Mouse (Mus musculus) neural tube, embryonic 12.5 days (tissue): ENCODE data around the gene Psmd2. TPM values are rescaled to one million over a fixed set of nuclear protein-coding genes. Genes with fewer than 3 reads are reported as not detected.

ENCODE experiments used
- ATAC-seq: fragments of 200-750 bp; cut with Nextera tagmentation; 2 replicates; pipeline ENCODE4 v1.8.0; 2017; ENCODE audit warnings: low read depth, mild to moderate bottlenecking, moderate TSS enrichment, moderate library complexity; ENCODE audit not compliant: low FRiP score
- H3K27ac ChIP-seq: fragments of 300-500 bp; sonication (generic); 2 replicates; pipeline ENCODE4 v1.5.1; 2016
- H3K27me3 ChIP-seq: fragments of 300-500 bp; sonication (generic); replicated peaks from 2 replicates; pipeline ENCODE4 v1.6.1; 2016; ENCODE audit warnings: mild to moderate bottlenecking
- H3K36me3 ChIP-seq: fragments of 300-500 bp; sonication (generic); 2 replicates; pipeline ENCODE4 v1.6.1; 2016; ENCODE audit warnings: mild to moderate bottlenecking
- H3K4me1 ChIP-seq: fragments of 300-500 bp; sonication (generic); 2 replicates; pipeline ENCODE4 v1.6.1; 2016
- H3K4me2 ChIP-seq: fragments of 300-500 bp; sonication (generic); replicated peaks from 2 replicates; pipeline ENCODE4 v1.6.1; 2016; ENCODE audit warnings: mild to moderate bottlenecking
- H3K4me3 ChIP-seq: fragments of 300-500 bp; sonication (generic); 2 replicates; pipeline ENCODE4 v1.5.1; 2016
- H3K9ac ChIP-seq: fragments of 300-500 bp; sonication (generic); 2 replicates; pipeline ENCODE4 v1.6.1; 2016; ENCODE audit warnings: mild to moderate bottlenecking
- H3K9me3 ChIP-seq: fragments of 300-500 bp; sonication (generic); 2 replicates; pipeline ENCODE4 v1.6.1; 2016; ENCODE audit warnings: mild to moderate bottlenecking
- WGBS: fragments of 180-500 bp; shearing (Covaris S2); methylation state at CpG from one replicate; pipeline ENCODE4 v1.1.7; 2016; 5-methylcytosine and 5-hydroxymethylcytosine counted together
- microRNA counts: library from miRNA; unstranded; fragments of <30 nt; microRNA quantifications from one replicate; lab custom pipeline; 2017
- microRNA-seq: library from miRNA; unstranded; fragments of <30 nt; microRNA quantifications from one replicate; pipeline ENCODE4, GENCODE M21; 2017
- polyA plus RNA-seq: library from polyadenylated mRNA; unstranded; fragments of >200 nt; fragmentation: Nextera tagmentation; extraction: Ambion mirVana; gene quantifications from 2 replicates; pipeline ENCODE4 v1.2.1, GENCODE M21; 2016

The Psmd2 gene
- polyA plus RNA-seq, 1 experiment from 2014 or later, result 412 TPM

DNA sequence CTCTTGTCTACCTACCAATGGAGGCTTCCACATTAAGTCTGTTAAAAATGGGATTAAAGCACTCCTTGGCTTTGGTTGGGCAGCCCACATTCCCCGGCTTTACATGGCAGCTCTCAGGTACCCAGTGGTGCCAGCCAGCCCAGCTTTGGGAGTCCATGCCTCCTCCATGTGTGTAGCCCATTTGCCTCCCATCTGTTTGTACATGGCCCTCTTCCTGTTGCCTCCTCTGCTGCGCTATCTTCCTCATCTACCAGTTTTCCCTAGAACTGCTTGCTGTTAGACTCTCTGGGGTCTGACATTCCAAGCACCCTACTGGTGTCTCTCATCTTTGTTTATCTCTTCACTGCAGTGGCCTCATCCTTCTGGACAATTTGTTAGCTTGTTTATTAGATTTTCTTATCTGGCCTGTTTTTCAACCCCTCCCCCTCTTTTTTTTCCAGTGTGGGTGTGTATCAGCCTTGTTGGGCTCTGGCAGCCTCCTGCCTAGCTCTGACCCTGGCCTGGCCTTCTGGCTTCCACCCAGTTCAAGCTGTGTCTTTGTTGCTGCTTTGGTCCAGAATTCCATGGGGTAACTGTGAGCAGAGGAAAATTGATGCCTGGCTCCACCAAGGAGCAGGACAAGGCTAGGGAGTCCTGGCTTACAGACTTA, 55.1 kb downstream of the Psmd2 start:
- Histone ChIP-seq H3K4me2 (no peak overlapping the region), H3K27ac (no peak overlapping the region), H3K9ac (no peak overlapping the region), H3K27me3 (no peaks in the 10 kb centered on the region), H3K4me3 (no peak overlapping the region), H3K4me1 (peaks cover 16% of the 10 kb centered on the region), H3K36me3 (peaks cover 57% of the 10 kb centered on the region), H3K9me3 (no peaks in the 10 kb centered on the region)
- no peak for ATAC-seq
- 93% methylated on average over 2 of the region's 2 CpGs for WGBS

GRCm38 (mm10) chr16:20708220-20708938, 56.9 kb downstream of the Psmd2 start:
- H3K4me2 ChIP-seq, result no peak overlapping the region
- H3K9me3 ChIP-seq, result no peaks in the 10 kb centered on the region
- H3K27me3 ChIP-seq, result no peaks in the 10 kb centered on the region
- peaks cover under 1% of the 10 kb centered on the region; the same call in 1 of the 2 replicates for H3K4me1 ChIP-seq
- peak; percentile 22 for ATAC-seq
- 93% methylated on average over 21 of the region's 21 CpGs for WGBS
- H3K36me3 ChIP-seq, result peaks cover 69% of the 10 kb centered on the region
- no peak overlapping the region for H3K4me3 ChIP-seq
- H3K9ac ChIP-seq, result no peak overlapping the region
- no peak overlapping the region for H3K27ac ChIP-seq

DNA sequence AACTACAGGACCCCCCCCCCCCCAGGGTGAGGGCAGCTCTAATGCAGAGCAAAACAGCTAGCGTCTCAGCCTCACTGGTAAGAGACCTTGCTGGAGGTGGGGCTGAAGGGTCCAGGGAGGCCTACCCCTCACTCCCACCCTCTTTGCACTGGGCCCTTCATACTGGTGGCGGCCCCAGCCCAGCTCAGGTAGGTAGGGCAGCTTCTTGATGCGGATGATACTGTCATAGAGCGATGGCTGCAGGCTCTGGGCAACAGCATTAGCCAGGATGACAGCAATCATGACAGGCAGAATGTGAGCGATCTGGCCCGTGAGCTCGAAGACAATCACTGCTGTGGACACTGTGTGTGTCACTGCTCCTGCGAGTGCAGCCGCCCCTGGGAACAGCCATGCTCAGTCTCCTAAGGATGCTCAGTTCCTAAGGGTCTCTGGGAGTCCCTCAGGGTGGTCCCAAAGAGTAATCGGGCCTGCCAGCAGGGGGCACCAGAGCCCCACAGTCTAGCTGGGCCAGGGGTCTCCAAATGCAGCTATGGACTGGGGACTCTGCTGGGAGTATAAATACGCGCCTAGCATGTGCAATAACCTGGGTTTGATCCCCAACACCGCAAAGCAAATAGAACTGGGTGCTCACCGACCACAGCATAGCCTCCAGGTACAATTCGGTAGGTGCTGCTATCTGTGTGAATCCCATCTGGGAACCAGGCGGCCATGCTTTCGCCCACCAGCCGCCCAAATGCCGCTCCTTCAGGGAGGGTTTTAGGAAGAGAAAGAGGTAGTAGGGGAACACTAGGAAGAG, 57.7 kb downstream of the Psmd2 start:
- peaks cover 72% of the 10 kb centered on the region for H3K36me3 ChIP-seq
- no peak overlapping the region for H3K4me3 ChIP-seq
- WGBS, result 77% methylated on average over 19 of the region's 19 CpGs
- no peaks in the 10 kb centered on the region for H3K27me3 ChIP-seq
- H3K4me2 ChIP-seq, result no peak overlapping the region
- H3K4me1 ChIP-seq, result peaks cover 8% of the 10 kb centered on the region
- H3K9me3 ChIP-seq, result no peaks in the 10 kb centered on the region
- H3K27ac ChIP-seq, result no peak overlapping the region
- ATAC-seq, result peak; percentile 61
- no peak overlapping the region for H3K9ac ChIP-seq

DNA sequence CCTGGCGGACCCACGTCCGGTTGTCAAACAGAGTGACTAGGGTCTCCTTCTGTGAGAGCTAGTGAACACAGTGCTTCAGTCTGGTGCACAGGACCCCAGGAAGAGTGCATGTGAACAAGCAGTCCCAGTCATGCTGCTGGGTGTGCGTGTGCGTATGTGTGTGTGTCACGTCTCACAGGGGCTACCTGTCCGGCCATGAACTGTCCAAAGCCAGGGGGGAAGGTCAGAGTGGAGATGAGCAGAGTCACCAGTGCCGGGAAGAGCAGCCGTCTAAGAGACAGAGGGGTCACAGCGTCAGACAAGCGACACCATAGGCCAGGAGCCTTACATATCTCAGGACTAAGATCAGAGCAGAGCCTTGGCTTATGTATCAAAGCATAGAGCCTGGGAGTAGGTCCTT, 58.9 kb downstream of the Psmd2 start:
- H3K4me2 ChIP-seq, result no peak overlapping the region
- H3K4me1 ChIP-seq, result peaks cover 21% of the 10 kb centered on the region
- H3K36me3 ChIP-seq, result peaks cover 65% of the 10 kb centered on the region
- H3K4me3 ChIP-seq, result no peak overlapping the region
- no peak overlapping the region for H3K27ac ChIP-seq
- no peaks in the 10 kb centered on the region for H3K27me3 ChIP-seq
- no peak for ATAC-seq
- no peaks in the 10 kb centered on the region for H3K9me3 ChIP-seq
- 95% methylated on average over 11 of the region's 11 CpGs for WGBS
- H3K9ac ChIP-seq, result no peak overlapping the region

DNA sequence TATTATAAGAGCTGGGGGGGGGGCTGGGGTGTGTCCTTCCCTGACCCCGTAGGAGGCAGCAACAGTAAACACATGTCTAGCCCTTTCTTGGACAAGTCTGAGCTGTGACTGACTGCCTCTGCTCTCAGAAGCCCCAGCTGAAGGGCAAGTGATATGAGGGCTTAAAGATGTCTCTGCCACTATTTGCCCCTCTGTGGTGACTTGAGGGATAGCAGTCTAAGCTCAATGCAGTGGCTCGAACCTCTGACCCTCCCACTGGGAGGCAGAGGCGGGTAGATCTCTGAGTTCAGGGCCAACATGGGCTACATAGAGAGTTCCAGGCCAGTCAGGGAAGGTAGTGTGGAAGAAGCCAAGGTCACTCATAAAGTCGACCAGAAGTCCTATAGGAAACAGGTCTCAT, 59.4 kb downstream of the Psmd2 start:
- H3K9me3 ChIP-seq, result no peaks in the 10 kb centered on the region
- H3K9ac ChIP-seq, result no peak overlapping the region
- peaks cover 23% of the 10 kb centered on the region for H3K4me1 ChIP-seq
- H3K4me2 ChIP-seq, result no peak overlapping the region
- no peak overlapping the region for H3K27ac ChIP-seq
- no peaks in the 10 kb centered on the region for H3K27me3 ChIP-seq
- no peak overlapping the region for H3K4me3 ChIP-seq
- no peak for ATAC-seq
- peaks cover 60% of the 10 kb centered on the region for H3K36me3 ChIP-seq
- 88% methylated on average over 4 of the region's 4 CpGs for WGBS

- Histone ChIP-seq H3K4me1 (peaks cover 23% of the 10 kb centered on the region), H3K27ac (no peak overlapping the region), H3K9ac (no peak overlapping the region), H3K27me3 (no peaks in the 10 kb centered on the region), H3K36me3 (peaks cover 48% of the 10 kb centered on the region), H3K4me3 (no peak overlapping the region), H3K4me2 (no peak overlapping the region), H3K9me3 (no peaks in the 10 kb centered on the region)
- no peak for ATAC-seq
- 82% methylated on average over 9 of the region's 9 CpGs for WGBS
Observed at GRCm38 (mm10) chr16:20712190-20712589, 60.7 kb downstream of the Psmd2 start.

DNA sequence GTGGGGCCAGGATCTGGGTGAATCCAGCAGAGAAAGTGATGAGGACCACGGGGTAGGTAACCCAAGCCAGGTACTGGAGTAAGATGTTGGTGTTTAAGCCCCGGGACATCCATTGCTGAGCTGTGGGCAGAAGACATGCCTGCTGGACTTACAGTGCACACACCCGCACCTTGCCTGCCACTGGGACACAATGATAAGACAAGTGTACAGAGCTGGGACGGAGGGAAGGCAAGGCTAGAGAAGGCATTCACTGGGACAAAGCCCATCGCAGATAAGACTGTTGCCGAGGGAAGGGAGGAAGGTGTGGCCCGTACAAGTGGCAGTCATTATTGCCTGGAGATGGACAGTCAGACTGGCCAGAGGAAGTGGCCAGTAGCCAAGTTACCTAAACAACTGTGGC, 61.4 kb downstream of the Psmd2 start:
- no peak overlapping the region for H3K27ac ChIP-seq
- 0 out of 2 replicates have a peak overlapping the region, but pooled peaks have one; percentile 76 for H3K9ac ChIP-seq
- WGBS, result 92% methylated on average over 7 of the region's 7 CpGs
- no peak for ATAC-seq
- H3K9me3 ChIP-seq, result no peaks in the 10 kb centered on the region
- H3K4me1 ChIP-seq, result peaks cover 23% of the 10 kb centered on the region
- H3K36me3 ChIP-seq, result peaks cover 41% of the 10 kb centered on the region
- H3K4me3 ChIP-seq, result no peak overlapping the region
- no peaks in the 10 kb centered on the region for H3K27me3 ChIP-seq
- H3K4me2 ChIP-seq, result peak overlapping the region; percentile 86; the same call in 1 of the 2 replicates

MicroRNAs within 50 kb of the gene (microRNA counts, 519-probe panel; counts per million panel counts)
- 5,225 counts per million, percentile 85 among the panel's probes with 10 or more counts for microRNA mmu-miR-1224 (lab: Ali Mortazavi, UCI)

Small RNAs within 50 kb of the gene (microRNA-seq; reads per million reads assigned to microRNA genes)
- 16.8 reads per million, percentile 28 among the genes with 10 or more reads in this experiment for gene Mir1224

Other genes with a start within 250 kb of the Psmd2 start
- gene Abcc5, start 225.3 kb upstream of the Psmd2 start, polyA plus RNA-seq, result 121 and 131 TPM in 2 replicates
- gene Eif2b5, start 152.8 kb upstream of the Psmd2 start, polyA plus RNA-seq, result 121 and 125 TPM in 2 replicates
- 48.2 and 54.9 TPM in 2 replicates for gene Dvl3, start 134.7 kb upstream of the Psmd2 start, polyA plus RNA-seq
- 922 and 966 TPM in 2 replicates for gene Ap2m1, start 116.2 kb upstream of the Psmd2 start, polyA plus RNA-seq
- gene Abcf3, start 103.1 kb upstream of the Psmd2 start, polyA plus RNA-seq, result 70.9 and 81.2 TPM in 2 replicates
- gene Vwa5b2, start 62.2 kb upstream of the Psmd2 start, polyA plus RNA-seq, result 12.7 and 14.0 TPM in 2 replicates
- 18.7 and 21.2 TPM in 2 replicates for gene Eef1akmt4, start 40.1 kb upstream of the Psmd2 start, polyA plus RNA-seq
- gene Gm49333, start 40.0 kb upstream of the Psmd2 start, polyA plus RNA-seq, result not detected in 2 replicates
- 43.3 and 44.5 TPM in 2 replicates for gene Alg3, start 39.9 kb upstream of the Psmd2 start, polyA plus RNA-seq
- 11.9 and 12.3 TPM in 2 replicates for gene Camk2n2, start 30.4 kb upstream of the Psmd2 start, polyA plus RNA-seq
- gene Ece2, start 21.8 kb upstream of the Psmd2 start, polyA plus RNA-seq, result 6.9 and 8.0 TPM in 2 replicates
- 183 and 190 TPM in 2 replicates for gene Eif4g1, start 16.7 kb downstream of the Psmd2 start, polyA plus RNA-seq
- gene Fam131a, start 41.6 kb downstream of the Psmd2 start, polyA plus RNA-seq, result 20.8 and 24.3 TPM in 2 replicates
- 85.4 and 85.5 TPM in 2 replicates for gene Polr2h, start 66.0 kb downstream of the Psmd2 start, polyA plus RNA-seq
- 40.8 and 43.3 TPM in 2 replicates for gene Clcn2, start 66.1 kb downstream of the Psmd2 start, polyA plus RNA-seq
- 7.0 and 8.0 TPM in 2 replicates for gene Chrd, start 81.5 kb downstream of the Psmd2 start, polyA plus RNA-seq
- 1.2 and 1.3 TPM in 2 replicates for gene Thpo, start 82.9 kb downstream of the Psmd2 start, polyA plus RNA-seq